Mouse (Mus musculus): ENCODE data around the gene Top3b.

DNA sequence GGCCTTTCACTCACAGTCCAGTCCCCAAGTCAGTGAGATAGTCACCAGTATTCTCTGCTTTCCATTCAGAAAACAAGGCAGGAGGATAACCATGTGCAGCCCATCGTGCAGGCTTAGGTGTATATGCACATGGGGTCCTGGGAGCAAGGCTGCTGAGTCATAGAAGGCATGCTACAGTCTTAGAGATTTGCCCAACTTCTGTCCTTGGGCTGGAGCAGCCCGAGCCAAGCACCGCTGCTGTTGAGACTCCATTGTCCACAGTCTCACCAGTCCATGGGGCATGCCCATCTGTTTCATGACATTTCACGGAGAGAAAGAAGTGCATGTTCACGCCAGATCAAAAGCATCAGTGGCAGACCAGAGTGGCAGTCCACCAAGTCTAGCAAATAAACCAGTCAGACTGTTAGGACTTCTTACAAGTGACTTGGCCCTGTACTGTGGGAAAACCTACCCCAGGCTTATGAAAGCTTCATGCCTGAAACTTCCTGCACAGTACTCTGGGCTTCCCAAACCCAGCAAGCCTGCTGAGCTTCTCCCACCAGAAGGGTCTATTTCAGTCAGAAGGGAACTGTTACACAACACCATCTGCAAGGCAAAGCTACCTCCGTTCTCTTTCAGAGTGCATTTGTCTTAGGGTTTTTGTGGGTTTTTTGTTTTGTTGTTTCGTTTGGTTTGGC lies 48.0 kb downstream of the Top3b start:
- TF ChIP-seq GATA1 (IDR thresholded peaks at IDR 0.05; ENCODE audit: borderline replicate concordance, low read length) (no peak), FLI1 (IDR thresholded peaks at IDR 0.05; ENCODE audit: low read length) (no peak)
